Mouse (Mus musculus) spleen, adult 2 months (tissue): ENCODE results near the gene Zfp90.

Source experiments
- CTCF ChIP-seq: fragments of 200-500 bp; IDR thresholded peaks from 2 replicates; pipeline ENCODE4 v1.5.1; 2011; ENCODE audit warnings: mild to moderate bottlenecking, inconsistent platforms; ENCODE audit not compliant: insufficient read depth, insufficient read length, insufficient replicate concordance; ENCODE audit errors: extremely low read depth
- POLR2A ChIP-seq: fragments of 200-500 bp; IDR thresholded peaks from 2 replicates; pipeline ENCODE4 v1.6.1; 2011; ENCODE audit warnings: low read depth, low read length, inconsistent platforms

DNA sequence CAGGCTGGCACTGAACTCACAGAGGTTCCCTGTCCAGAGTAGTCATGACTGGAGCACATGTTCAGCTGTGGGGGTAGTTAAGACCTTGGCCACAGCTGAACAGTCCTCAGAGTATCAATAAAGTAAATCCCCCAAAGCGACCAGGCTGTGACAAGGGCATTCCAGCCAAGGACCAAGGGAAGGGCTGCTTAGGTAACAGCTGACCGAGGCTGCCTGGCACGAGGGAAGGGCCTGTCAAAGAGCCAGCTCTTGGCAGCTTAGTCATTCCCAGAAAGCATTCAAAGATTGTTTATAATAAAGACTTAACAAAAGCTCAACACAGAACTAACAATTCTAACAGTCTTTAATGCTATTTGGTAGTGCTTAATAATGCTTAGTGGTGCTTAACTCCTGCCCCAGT is 22.7 kb downstream of the Zfp90 start:
- TF ChIP-seq CTCF (no peak), POLR2A (no peak)
